Mouse (Mus musculus) liver, embryonic 13.5 days (tissue): Measurements from ENCODE around the gene Adcy10. TPM values are rescaled to one million over a fixed set of nuclear protein-coding genes. Genes with fewer than 3 reads are reported as not detected.

Experiments
- ATAC-seq: fragments of 200-750 bp; cut with Nextera tagmentation; 2 replicates; pipeline ENCODE4 v1.8.0; 2017; ENCODE audit warnings: low read depth, mild to moderate bottlenecking, moderate number of reproducible peaks, moderate library complexity
- DNase-seq: peaks from one replicate; pipeline ENCODE4 v3.0.0; 2022
- H3K27ac ChIP-seq: fragments of 300-500 bp; sonication (generic); 2 replicates; pipeline ENCODE4 v1.5.1; 2015; ENCODE audit warnings: moderate library complexity, mild to moderate bottlenecking, inconsistent platforms
- H3K27me3 ChIP-seq: fragments of 300-500 bp; sonication (generic); 2 replicates; pipeline ENCODE4 v1.6.1; 2015; ENCODE audit warnings: mild to moderate bottlenecking, inconsistent platforms
- H3K36me3 ChIP-seq: fragments of 300-500 bp; sonication (generic); 2 replicates; pipeline ENCODE4 v1.6.1; 2015; ENCODE audit warnings: mild to moderate bottlenecking, inconsistent platforms
- H3K4me1 ChIP-seq: fragments of 300-500 bp; sonication (generic); replicated peaks from 2 replicates; pipeline ENCODE4 v1.6.1; 2015; ENCODE audit warnings: inconsistent platforms
- H3K4me2 ChIP-seq: fragments of 300-500 bp; sonication (generic); 2 replicates; pipeline ENCODE4 v1.6.1; 2015; ENCODE audit warnings: inconsistent platforms, mild to moderate bottlenecking, moderate library complexity
- H3K4me3 ChIP-seq: fragments of 300-500 bp; sonication (generic); replicated peaks from 2 replicates; pipeline ENCODE4 v1.5.1; 2015; ENCODE audit warnings: mild to moderate bottlenecking, inconsistent platforms
- H3K9ac ChIP-seq: fragments of 300-500 bp; sonication (generic); 2 replicates; pipeline ENCODE4 v1.6.1; 2015; ENCODE audit warnings: mild to moderate bottlenecking, inconsistent platforms
- H3K9me3 ChIP-seq: fragments of 300-500 bp; sonication (generic); replicated peaks from 2 replicates; pipeline ENCODE4 v1.6.1; 2016; ENCODE audit warnings: inconsistent platforms
- WGBS: fragments of 180-500 bp; shearing (Covaris S2); methylation state at CpG from one replicate; pipeline ENCODE4 v1.1.7; 2015; ENCODE audit not compliant: insufficient replicate concordance; 5-methylcytosine and 5-hydroxymethylcytosine counted together
- polyA plus RNA-seq: library from polyadenylated mRNA; unstranded; fragments of >200 nt; fragmentation: Nextera tagmentation; extraction: Ambion mirVana; gene quantifications from 2 replicates; pipeline ENCODE4 v1.2.1, GENCODE M21; 2015

Adcy10 gene
- polyA plus RNA-seq, 1 experiment from 2014 or later = 0.05 TPM

GRCm38 (mm10) chr1:165605774-165606173 is 120.8 kb downstream of the Adcy10 start:
- Histone ChIP-seq H3K27me3 (no peaks in the 10 kb centered on the region), H3K9me3 (no peaks in the 10 kb centered on the region), H3K4me2 (no peak overlapping the region), H3K27ac (no peak overlapping the region), H3K9ac (no peak overlapping the region), H3K4me1 (peaks cover 16% of the 10 kb centered on the region), H3K36me3 (peaks cover 28% of the 10 kb centered on the region; the same call in 1 of the 2 replicates), H3K4me3 (no peak overlapping the region)
- no peak for DNase-seq
- no peak for ATAC-seq
- WGBS = 78% methylated on average over 6 of the region's 6 CpGs

GRCm38 (mm10) chr1:165608904-165609303 is 123.9 kb downstream of the Adcy10 start:
- no peak overlapping the region for H3K4me3 ChIP-seq
- peaks cover 14% of the 10 kb centered on the region; the same call in 1 of the 2 replicates for H3K36me3 ChIP-seq
- H3K4me1 ChIP-seq = peaks cover 25% of the 10 kb centered on the region
- H3K9ac ChIP-seq = no peak overlapping the region
- H3K4me2 ChIP-seq = no peak overlapping the region
- H3K27ac ChIP-seq = no peak overlapping the region
- H3K9me3 ChIP-seq = no peaks in the 10 kb centered on the region
- ATAC-seq (no peak), DNase-seq (no peak)
- no peaks in the 10 kb centered on the region for H3K27me3 ChIP-seq
- 75% methylated on average over 4 of the region's 4 CpGs for WGBS

GRCm38 (mm10) chr1:165609495-165610320 is 124.7 kb downstream of the Adcy10 start:
- no peak overlapping the region; the same call in 1 of the 2 replicates for H3K27ac ChIP-seq
- peaks cover 14% of the 10 kb centered on the region; the same call in 1 of the 2 replicates for H3K36me3 ChIP-seq
- no peaks in the 10 kb centered on the region for H3K9me3 ChIP-seq
- 0 out of 2 replicates have a peak, but pooled peaks have one; percentile 29 for ATAC-seq
- H3K4me3 ChIP-seq = no peak overlapping the region
- H3K4me2 ChIP-seq = no peak overlapping the region
- H3K4me1 ChIP-seq = peaks cover 25% of the 10 kb centered on the region
- no peak for DNase-seq
- no peaks in the 10 kb centered on the region for H3K27me3 ChIP-seq
- H3K9ac ChIP-seq = no peak overlapping the region
- WGBS = 41% methylated on average over 7 of the region's 7 CpGs

GRCm38 (mm10) chr1:165610321-165610999 is 125.5 kb downstream of the Adcy10 start:
- DNase-seq = no peak
- H3K27me3 ChIP-seq = no peaks in the 10 kb centered on the region
- no peak for ATAC-seq
- WGBS = 55% methylated on average over 9 of the region's 9 CpGs
- H3K27ac ChIP-seq = no peak overlapping the region; the same call in 1 of the 2 replicates
- H3K4me1 ChIP-seq = peaks cover 27% of the 10 kb centered on the region
- H3K4me3 ChIP-seq = no peak overlapping the region
- H3K9ac ChIP-seq = no peak overlapping the region
- H3K9me3 ChIP-seq = no peaks in the 10 kb centered on the region
- H3K36me3 ChIP-seq = peaks cover 15% of the 10 kb centered on the region
- no peak overlapping the region for H3K4me2 ChIP-seq

- no peak overlapping the region for H3K27ac ChIP-seq
- 17% methylated on average over 5 of the region's 5 CpGs for WGBS
- no peaks in the 10 kb centered on the region for H3K9me3 ChIP-seq
- no peak for DNase-seq
- H3K4me3 ChIP-seq = no peak overlapping the region
- H3K27me3 ChIP-seq = no peaks in the 10 kb centered on the region
- no peak overlapping the region for H3K4me2 ChIP-seq
- H3K36me3 ChIP-seq = peaks cover 6% of the 10 kb centered on the region
- no peak overlapping the region for H3K9ac ChIP-seq
- no peak for ATAC-seq
- H3K4me1 ChIP-seq = peaks cover 46% of the 10 kb centered on the region
Measured at GRCm38 (mm10) chr1:165612714-165613113, 127.7 kb downstream of the Adcy10 start.

GRCm38 (mm10) chr1:165613926-165614325 is 128.9 kb downstream of the Adcy10 start:
- Histone ChIP-seq H3K4me1 (peaks cover 51% of the 10 kb centered on the region), H3K4me2 (no peak overlapping the region), H3K27ac (no peak overlapping the region), H3K9ac (no peak overlapping the region), H3K4me3 (no peak overlapping the region), H3K27me3 (no peaks in the 10 kb centered on the region), H3K36me3 (peaks cover 6% of the 10 kb centered on the region), H3K9me3 (no peaks in the 10 kb centered on the region)
- DNase-seq (no peak), ATAC-seq (no peak)
- WGBS = 68% methylated on average over 4 of the region's 4 CpGs

DNA sequence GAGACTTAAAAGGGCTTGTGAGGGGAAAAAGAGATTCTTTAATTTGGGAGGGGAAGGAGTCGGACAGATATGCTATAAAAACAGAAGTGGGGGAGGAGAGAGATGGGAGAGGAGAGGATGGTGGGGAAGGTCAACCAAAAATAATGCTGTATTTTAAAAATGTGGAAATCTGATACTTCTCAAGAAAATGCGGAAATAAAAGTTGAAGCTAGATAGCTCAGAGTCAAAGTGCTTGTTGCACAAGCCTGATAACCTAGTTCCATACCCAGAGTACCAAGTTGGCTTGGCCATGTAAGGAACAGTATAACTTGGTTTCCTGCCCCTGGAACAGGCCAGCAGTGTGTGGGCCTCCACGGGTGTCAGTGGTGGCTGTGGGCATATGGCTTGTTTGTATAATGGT is 129.8 kb downstream of the Adcy10 start:
- H3K36me3 ChIP-seq = peaks cover 6% of the 10 kb centered on the region
- WGBS = 70% methylated on average over 3 of the region's 3 CpGs
- H3K4me1 ChIP-seq = peaks cover 46% of the 10 kb centered on the region
- no peak overlapping the region for H3K9ac ChIP-seq
- H3K9me3 ChIP-seq = no peaks in the 10 kb centered on the region
- H3K27me3 ChIP-seq = no peaks in the 10 kb centered on the region
- no peak overlapping the region for H3K4me3 ChIP-seq
- H3K4me2 ChIP-seq = no peak overlapping the region
- no peak for DNase-seq
- H3K27ac ChIP-seq = no peak overlapping the region
- ATAC-seq = no peak

DNA sequence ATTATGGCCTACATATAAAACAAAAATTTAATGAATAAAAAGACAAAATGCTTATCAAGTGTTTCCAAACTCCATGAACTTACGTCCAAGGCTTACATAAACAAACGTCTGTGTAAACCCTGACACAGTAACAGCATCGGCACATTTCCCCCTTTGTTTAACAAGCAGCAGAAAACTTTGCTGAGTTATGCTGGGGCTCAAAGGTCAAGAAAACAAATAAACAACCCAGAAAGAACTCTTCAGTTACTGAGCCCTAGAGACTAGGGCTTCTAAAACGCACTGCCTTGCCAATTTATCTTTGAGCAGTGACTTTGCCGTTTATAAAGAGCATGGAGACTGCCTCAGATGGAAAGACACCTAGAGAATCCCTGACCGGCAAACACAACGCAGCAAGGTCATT is 131.7 kb downstream of the Adcy10 start:
- ATAC-seq (no peak), DNase-seq (no peak)
- peaks cover 6% of the 10 kb centered on the region for H3K36me3 ChIP-seq
- H3K4me2 ChIP-seq = peak overlapping the region; percentile 36; the same call in 1 of the 2 replicates
- peak overlapping the region; percentile 77 for H3K27ac ChIP-seq
- no peaks in the 10 kb centered on the region for H3K9me3 ChIP-seq
- WGBS = 40% methylated on average over 7 of the region's 7 CpGs
- H3K4me3 ChIP-seq = no peak overlapping the region
- no peaks in the 10 kb centered on the region for H3K27me3 ChIP-seq
- H3K9ac ChIP-seq = no peak overlapping the region
- H3K4me1 ChIP-seq = peaks cover 39% of the 10 kb centered on the region

DNA sequence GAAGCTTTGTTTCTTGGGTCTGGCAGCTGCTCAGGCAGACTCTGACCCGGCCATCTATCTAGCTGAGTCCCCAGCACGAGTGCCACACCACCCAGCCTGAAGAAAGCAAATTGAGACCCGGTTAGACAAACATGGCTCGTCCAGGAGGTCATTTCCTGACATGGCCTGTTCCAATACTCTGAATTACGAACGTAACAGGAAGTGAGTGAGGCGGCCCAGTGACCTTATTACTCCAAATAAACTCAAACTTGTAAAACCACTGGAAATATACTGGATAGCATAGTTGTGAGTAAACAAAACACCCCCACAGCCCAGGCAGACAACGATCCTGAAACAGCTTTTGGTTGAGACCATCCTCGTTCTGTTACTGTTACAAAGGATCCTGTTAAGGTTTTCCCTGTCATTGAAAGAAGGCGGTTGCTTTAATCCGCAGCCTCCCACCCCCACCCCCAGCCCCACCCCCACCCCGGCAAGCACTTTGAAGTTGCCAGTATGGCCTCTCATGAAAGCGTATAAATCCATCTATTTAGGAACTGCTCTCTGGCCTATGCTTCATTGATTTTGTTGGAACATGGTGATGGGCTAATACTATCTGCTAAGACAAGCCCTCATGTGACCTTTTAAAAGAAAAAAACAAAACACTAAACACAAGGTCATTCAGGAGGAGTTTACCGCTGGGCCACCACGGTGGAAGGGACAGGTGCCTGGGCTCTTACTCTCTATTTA is 132.3 kb downstream of the Adcy10 start:
- Histone ChIP-seq H3K9me3 (no peaks in the 10 kb centered on the region), H3K36me3 (peaks cover 6% of the 10 kb centered on the region), H3K4me3 (no peak overlapping the region), H3K27me3 (no peaks in the 10 kb centered on the region), H3K27ac (peak overlapping the region; percentile 77), H3K4me2 (peak overlapping the region; percentile 36; the same call in 1 of the 2 replicates), H3K4me1 (peaks cover 35% of the 10 kb centered on the region), H3K9ac (no peak overlapping the region)
- peak; percentile 76 for ATAC-seq
- no peak for DNase-seq
- WGBS = 35% methylated on average over 15 of the region's 15 CpGs

DNA sequence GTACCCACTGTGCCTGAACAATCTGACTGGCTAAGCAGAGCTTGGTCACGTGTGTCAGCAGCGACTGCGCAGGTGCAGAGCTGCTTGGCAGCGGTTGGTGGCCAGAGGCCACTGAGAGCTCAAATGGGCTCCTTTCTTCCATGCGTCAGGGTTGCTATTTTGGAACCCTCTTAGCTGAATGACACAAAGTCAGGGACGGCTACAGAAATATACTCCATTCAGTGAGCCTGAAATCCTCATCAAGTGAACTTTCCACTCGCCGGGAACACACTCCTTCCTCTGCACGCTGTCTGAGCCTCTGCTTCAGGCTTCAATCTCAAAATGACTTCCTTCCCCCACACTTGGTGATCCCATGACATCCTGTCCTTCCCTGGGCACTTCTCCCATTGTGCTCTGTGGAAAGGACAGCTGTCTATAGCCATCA is 133.2 kb downstream of the Adcy10 start:
- H3K27me3 ChIP-seq = no peaks in the 10 kb centered on the region
- no peak overlapping the region for H3K9ac ChIP-seq
- no peaks in the 10 kb centered on the region for H3K9me3 ChIP-seq
- H3K4me3 ChIP-seq = no peak overlapping the region
- peaks cover 35% of the 10 kb centered on the region for H3K4me1 ChIP-seq
- ATAC-seq (peak; percentile 21), DNase-seq (no peak)
- H3K36me3 ChIP-seq = peaks cover 6% of the 10 kb centered on the region
- 53% methylated on average over 9 of the region's 9 CpGs for WGBS
- no peak overlapping the region for H3K4me2 ChIP-seq
- peak overlapping the region; percentile 77 for H3K27ac ChIP-seq

- no peak overlapping the region for H3K27ac ChIP-seq
- H3K9me3 ChIP-seq = no peaks in the 10 kb centered on the region
- no peak overlapping the region for H3K9ac ChIP-seq
- no peak overlapping the region for H3K4me2 ChIP-seq
- ATAC-seq = no peak
- DNase-seq = no peak
- no peak overlapping the region for H3K4me3 ChIP-seq
- peaks cover 41% of the 10 kb centered on the region for H3K4me1 ChIP-seq
- no peaks in the 10 kb centered on the region for H3K27me3 ChIP-seq
- no peaks in the 10 kb centered on the region for H3K36me3 ChIP-seq
- WGBS = 72% methylated on average over 5 of the region's 5 CpGs
Measured at GRCm38 (mm10) chr1:165625058-165625457, 140.1 kb downstream of the Adcy10 start.
